Mouse (Mus musculus): Measurements from ENCODE around the gene Lmna.

Gene Lmna

DNA sequence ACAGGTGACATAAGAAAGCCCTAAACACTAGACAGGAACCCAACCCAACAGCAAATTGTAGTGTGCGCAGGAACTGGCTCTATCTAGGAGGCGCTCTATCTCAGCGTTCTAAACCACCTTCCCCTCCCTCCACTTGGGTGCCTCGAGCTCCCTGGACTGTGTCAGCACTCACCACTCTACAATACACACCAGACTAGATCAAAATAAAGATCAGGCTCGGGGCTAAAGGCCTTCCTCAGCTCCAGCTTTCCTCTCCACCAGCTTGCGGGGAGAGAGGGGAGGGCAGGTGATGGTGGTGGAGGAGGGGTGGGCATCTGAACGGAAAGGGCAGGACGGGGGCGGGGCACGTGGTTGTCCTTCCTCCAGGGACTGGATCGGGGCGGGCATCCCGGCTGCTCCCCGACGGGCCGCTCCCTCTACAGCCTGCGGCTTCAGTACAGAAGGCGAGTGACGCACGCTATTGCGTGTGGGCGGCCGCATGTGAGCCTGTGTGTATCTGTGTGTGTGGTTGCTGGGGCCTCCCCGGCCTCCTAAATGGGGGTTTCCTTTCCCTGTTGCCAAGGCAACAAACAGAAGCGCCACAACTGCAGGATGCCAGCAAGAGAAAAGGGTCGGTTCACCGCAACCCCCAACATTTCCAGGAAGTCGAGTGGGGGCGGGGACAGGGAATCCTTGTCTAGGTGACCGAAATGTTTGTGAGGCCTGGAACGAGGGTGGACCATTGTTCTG, at the start of gene Lmna:
Gene Lmna, minus strand, starts transcription at position 265 of the 729 bp plus-strand sequence.
- peak; percentile 72 to 78 for DNase-seq (ENCODE audit: low spot score in 2 of 2)

DNA sequence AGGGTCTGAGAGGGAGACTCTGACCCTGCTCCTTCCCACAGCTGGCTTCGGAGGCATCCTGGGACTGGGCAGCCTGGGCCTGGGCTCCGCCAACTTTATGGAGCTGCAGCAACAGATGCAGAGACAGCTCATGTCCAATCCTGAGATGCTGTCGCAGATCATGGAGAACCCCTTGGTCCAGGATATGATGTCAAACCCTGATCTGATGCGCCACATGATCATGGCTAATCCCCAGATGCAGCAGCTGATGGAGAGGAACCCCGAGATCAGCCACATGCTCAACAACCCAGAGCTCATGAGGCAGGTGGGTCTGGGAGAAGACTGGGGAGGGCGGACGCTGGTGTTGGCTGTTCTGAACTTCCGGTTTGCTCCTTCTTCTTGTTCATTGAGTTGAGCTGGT, 46.9 kb upstream of the Lmna start:
- no peak for DNase-seq (ENCODE audit: low spot score in 2 of 2)

DNA sequence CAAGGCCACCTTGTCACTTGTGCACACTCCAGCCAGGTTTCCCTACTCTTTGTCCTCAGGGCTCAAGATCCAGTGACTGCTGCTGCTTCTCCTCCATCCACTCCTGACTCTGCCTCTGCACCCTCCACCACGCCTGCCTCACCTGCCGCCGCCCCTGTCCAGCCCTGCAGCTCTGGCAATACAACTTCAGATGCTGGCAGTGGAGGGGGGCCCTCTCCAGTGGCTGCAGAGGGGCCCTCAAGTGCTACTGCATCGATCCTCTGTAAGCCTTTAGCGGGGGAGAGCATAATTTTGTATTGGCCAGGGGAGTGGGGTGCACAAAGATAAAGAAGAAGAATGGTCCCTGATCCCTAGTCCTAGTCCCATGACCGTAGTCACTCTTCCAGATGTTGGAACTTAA, 46.0 kb upstream of the Lmna start:
- DNase-seq (ENCODE audit: low spot score in 2 of 2) = no peak

DNA sequence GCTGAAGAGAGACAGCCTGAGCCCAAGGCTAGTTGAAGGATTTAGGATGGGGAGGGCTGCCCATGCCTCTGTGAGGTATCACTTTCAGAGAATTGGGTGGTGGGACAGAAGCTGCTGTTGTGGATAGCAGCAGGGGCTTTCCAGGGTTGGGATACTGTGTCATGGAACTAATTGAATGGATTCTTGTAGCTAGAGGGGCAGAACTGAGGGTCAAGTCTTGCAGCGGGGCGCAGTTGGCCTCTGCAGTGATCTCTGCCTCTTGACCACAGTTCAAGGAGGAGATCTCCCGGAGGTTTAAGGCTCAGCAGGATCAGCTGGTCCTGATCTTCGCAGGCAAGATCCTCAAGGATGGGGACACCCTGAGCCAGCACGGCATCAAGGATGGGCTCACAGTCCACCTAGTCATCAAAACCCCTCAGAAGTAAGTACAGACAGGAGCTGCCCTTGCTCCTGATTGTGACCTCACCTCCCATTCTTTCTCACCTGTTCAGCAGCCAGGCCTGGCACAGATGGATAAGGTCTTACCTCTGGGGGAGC, 45.4 kb upstream of the Lmna start:
- DNase-seq (ENCODE audit: low spot score in 2 of 2) = no peak

DNA sequence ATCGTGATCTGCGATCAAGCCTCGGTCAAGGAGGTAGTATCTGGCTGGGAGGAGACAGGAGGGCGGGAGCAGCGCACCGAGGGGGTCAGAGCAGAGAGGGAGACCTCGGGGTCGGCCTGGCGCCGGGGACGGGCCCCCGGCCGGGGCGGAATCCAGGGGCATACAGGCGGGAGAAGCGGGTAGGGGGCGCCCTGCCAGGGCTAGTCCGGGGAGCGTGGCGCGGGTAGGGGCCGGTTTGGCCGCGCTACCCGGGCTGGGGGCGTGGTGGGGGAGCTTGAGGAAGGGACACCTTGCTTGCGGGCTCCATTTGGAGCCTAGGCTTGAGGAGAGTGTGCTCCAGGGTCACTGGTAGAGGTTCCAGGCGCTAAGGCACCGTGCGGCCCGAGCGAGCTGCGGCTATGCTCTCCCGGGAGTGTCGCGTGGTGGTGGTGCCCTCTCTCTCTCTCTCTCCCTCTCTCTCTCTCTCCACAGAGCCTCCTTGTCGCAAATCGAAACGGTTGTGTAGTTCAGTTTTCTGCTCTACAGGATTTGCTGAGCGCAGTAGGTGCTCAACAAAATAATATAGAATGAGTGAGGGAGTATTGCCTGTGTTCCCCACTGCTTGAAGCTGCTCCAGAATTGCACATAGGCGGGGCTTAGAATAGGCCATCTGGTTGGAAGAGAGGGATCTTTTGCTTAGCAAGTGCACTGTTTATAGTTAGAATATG, 44.3 kb upstream of the Lmna start:
- peak; percentile 19 to 50 for DNase-seq (ENCODE audit: low spot score in 2 of 2)

DNA sequence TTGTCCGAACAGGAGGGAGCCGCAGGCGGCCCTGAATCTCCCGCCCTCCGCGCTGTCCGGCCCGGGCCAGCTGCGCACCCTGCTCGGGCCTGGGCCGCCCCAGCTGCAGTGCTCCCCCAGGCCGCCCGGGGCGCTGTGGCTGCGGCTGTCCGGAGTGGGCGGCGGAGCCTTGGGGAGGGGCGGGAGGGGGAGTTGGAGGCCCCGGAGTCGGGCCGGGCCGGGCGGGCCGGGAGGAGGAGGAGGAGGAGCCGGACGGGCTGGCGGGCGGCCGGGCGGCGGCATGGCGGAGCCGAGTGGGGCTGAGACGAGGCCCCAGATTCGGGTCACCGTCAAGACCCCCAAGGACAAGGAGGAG, 43.7 kb upstream of the Lmna start, which contains the start of gene Ubqln4:
Gene Ubqln4, plus strand, starts transcription at position 234 of the 355 bp plus-strand sequence.
- DNase-seq (ENCODE audit: low spot score in 2 of 2) = peak; percentile 72 to 81

DNA sequence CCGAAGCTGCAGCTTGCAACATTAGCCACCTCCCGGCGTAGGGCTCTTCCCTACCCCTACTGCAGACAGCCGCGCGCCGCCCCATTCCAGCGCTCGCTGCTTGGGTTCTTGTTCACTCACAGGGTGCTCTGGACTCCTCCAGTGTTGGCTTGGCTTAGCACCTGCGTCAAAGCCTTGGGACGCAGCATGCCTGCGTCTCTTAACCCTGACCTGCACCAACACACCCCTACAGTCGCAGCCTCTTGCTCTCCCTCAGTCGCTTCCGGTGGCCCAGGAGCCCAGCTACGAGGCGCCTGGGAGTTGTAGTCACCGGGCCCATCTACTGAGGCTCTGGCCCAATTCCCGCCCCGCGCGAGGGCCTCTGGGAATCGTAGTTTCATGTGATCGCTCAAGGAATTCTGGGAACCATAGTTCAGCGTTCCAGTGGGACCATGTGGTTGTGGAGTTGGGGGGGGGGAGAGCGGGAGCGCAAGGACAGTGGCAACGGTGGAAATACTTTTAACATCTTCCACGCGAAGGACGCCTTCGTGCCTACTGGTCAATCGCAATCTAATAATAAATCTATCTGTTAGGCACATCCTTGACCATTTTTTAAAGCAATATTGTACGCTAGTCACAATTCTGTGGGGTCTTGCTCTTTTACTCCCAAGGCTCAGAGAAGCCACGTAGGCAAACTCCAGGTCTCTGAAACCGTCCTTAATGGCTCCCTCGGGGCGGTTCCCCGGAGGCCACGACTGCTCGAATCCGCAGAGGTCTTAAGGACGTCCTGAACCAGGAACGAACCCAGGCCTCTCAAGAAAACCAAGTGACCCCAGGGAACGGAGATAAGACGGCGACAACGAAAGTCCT, 43.1 kb upstream of the Lmna start, which contains the start of gene Lamtor2:
Gene Lamtor2, minus strand, starts transcription at position 399 of the 849 bp plus-strand sequence.
- DNase-seq (ENCODE audit: low spot score in 2 of 2) = peak; percentile 95 to 96

DNA sequence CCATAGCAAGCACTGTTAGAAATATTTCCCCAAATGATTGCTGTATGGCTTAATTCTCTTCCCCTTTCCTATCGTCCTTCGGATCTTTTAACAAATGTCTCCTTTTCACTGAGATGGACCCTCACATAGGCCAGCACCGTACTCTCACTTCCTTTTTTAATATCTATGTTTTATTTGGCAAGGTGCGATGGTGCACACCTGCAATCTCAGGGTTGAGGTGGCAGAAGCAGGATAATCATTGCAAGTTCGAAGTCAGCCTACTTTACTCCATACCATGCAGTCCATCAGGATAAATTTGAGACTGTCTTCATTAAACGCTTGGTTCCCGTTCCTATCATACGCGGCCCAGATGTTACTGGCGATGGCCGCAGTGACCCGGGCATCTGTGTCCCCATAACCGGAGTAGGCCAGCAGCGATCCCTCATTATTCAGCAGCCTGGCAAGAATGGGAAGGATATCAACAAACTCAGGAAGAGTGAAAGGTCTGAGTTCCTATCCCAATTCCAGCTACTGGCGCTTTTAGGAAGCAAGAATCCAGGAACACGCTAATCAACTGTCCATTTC, 42.4 kb upstream of the Lmna start:
- no peak for DNase-seq (ENCODE audit: low spot score in 2 of 2)

DNA sequence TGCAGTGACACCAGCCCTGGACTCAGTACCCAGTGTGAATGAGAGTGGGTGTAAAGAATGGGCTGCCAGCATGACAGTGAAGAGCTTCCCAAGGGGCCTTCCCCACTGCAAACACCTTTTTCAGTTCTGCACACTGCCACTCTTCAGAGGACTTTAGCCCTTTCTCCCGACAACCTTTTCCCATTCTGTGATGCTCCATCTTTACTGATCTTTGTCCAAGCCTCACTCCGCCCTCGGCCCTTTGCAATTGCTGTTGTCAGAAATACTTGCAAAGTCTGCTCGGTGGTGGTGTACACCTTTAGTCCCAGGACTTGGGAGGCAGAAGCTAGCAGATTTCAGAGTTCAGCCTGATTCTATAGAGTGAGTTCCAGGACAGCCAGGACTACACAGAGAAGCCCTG, 41.8 kb upstream of the Lmna start:
- no peak for DNase-seq (ENCODE audit: low spot score in 2 of 2)

DNA sequence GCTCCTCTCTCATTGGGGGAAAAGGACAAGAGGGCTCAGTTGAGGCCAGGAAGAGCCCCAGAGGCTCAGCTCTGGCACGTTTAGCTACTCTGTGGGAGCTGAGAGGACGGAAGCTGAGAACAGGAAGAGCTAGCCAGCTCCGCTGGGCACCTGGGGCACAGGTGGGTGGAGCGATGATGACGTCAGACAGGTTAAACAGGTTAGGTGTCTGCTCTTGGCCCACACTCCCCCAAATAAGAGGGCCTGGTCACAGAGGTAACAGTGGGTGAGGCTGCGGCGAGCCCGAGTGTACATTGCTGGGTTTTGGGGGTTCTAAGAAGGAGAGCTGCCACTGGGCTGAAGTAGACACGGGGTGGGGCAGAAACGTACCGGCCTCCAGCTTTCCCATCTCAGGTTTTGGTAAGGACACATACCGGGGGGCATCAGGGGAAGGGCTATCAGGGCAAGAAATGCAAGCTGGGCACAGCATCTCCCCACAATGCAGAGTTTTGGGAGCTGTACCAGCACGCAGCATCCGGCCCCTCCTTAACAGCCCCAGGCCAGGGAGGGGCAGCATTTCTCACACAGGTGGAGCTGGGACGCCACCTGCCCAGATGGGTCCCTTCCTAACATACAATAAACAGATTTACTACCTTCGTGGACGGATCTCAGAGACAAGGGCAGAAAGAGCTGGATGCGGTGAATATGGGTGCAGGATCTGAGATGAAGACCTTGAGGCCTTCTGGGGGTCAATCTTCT, 38.6 kb upstream of the Lmna start, which contains the start of gene Rab25:
Gene Rab25, minus strand, starts transcription at position 121 of the 738 bp plus-strand sequence.
- DNase-seq (ENCODE audit: low spot score in 2 of 2) = no peak

DNA sequence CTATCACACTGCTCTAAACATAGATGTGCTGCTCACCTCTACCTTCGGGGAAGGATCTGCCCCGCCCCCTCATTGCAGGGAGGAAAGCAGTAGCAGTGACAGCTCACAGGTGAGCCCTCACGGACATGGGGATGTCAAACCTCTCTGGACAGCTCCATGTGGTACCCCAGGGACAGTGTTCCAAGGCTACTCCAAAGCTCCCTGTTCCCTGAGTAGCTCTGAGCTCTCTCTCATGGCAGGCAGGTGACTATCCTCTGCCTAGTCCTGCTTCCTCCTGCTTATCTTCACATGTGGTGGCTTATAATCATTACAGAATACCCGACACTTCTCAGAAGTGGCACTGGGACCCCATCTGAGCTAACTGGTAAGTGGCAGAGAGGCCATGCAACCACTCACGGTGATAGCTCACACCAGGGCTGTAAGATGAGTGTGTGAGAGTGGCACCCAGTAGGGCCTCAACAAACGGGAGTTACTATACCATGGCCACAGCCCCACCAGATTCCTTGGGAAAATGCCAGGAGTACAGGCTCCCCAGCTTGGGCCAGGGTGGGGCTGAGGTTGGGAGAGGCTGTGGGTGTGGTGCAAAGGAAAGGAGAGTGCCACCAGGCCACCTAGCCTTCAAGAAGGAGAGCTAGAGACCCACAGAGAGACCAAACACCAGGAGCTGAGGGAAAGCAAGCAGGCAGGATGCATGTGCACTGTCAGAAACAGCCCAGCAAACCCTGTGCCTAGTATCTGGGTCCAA, 37.1 kb upstream of the Lmna start:
- DNase-seq (ENCODE audit: low spot score in 2 of 2) = no peak

DNA sequence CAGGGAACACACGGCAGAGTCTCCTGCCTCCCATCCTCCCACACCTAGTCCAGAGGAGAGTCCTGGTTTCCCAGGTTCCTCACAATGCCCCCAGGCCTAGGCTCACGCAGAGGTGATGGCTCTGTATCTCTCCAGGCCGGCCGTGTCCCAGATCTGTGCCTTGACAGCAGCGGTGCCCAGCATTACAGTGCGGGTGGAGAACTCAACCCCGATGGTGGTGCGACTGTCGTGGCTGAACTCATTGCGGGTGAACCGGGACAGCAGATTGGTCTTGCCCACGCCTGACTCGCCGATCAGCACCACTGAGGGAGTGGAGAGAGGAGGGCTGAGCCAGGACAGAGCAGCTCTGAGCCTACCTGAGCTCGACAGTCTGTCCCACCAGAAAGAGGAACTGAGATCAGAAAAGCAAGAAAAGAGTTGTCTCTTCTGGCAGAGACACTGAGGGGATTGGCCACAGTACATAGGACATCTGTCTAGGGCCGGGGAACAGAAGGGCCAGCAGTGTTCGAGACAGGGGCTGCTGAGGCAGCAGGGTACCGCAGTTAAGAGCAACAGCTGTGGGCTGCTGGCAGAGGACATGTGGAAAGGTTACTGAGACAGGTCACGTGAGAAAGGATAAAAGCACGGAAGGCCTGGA, 35.3 kb upstream of the Lmna start:
- no peak for DNase-seq (ENCODE audit: low spot score in 2 of 2)

DNA sequence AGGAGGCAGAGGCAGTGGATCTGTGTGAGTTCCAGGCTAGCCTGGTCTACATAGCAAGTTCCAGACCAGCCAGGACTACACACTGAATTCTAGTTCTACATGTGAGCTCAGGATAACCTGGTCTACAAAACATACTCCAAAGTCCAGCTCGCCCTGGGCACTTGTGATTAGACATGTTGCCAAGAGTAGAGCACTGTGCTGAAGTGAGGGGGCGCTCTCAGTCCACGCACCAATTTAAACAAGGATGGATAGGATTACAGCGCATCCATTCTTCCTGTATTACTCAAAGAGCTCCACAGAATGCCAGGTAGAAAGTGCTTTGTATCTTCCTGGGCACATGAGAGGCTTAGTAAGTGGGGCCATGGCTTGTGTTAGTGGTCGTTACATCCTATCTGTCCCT, 34.8 kb upstream of the Lmna start:
- DNase-seq (ENCODE audit: low spot score in 2 of 2) = no peak

DNA sequence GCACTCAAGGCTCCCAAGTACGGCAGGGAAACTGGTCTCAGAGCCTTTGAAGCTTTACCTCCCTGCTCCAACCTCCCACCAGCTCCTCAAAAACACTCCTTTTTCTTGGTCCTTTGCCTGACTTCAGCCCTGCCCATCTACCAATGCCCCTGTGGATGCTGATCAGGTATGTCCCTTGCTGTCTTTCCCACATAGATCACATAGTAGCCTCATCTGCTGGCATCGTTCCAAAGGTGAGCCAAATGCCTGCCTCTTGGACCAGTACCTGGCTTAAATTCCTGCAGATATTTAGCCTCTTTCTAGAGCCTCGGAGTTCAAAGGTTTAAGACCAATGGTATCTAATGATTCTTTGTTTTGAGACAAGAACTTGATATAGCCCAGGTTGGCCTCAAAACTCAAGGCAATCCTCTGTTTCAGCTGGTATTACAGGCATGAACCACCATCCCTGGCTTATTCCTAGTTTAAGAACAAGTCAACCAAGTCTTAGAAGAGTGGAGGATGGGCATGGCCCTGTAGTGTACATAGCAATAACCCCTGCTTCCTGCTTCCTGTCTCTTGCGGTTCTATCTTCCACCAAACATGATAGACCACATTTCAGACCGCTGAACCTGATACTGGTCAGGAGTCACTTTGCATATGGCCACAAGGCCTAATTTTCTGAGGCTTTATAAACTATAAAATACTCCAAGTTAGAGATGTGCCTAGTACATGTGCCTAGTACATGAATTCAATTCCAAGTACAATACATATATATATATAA, 34.1 kb upstream of the Lmna start:
- no peak for DNase-seq (ENCODE audit: low spot score in 2 of 2)

DNA sequence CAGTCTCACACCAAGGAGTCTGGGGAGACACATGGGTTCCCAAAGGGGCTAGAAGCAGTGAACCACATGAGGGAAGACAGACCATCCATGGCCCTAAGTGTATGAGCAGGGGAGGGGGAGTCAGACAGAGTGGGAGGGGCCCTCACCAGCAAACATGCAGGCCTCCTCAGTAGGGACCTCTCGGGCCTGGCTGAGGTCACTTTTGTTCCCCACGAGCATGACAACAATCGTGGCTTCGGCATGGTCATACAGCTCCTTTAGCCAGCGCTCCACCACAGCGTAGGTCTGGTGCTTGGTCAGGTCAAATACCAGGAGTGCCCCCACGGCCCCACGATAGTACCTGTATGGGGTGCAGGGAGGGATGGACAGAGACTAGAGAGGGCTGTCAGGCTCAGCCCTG, 33.4 kb upstream of the Lmna start:
- no peak for DNase-seq (ENCODE audit: low spot score in 2 of 2)

DNA sequence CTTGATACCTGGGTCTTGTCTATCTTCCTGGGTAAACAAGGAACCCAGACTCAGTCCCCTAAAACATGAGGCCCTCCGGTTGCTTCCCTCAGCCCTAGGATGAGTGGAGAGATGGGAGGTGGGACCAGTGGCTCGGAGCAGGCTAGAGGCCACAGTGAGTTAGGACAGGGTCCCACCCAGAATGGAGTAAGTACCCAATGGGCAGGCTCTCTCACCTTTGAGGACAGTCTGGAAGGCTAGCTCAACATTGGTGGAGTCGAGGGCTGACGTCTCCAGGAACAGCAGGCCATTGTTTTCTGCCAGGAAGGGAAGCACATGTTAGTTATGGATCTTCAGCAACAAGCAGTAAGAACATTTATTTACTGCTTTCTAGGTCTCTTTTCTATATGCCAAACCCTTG, 32.7 kb upstream of the Lmna start:
- DNase-seq (ENCODE audit: low spot score in 2 of 2) = no peak

DNA sequence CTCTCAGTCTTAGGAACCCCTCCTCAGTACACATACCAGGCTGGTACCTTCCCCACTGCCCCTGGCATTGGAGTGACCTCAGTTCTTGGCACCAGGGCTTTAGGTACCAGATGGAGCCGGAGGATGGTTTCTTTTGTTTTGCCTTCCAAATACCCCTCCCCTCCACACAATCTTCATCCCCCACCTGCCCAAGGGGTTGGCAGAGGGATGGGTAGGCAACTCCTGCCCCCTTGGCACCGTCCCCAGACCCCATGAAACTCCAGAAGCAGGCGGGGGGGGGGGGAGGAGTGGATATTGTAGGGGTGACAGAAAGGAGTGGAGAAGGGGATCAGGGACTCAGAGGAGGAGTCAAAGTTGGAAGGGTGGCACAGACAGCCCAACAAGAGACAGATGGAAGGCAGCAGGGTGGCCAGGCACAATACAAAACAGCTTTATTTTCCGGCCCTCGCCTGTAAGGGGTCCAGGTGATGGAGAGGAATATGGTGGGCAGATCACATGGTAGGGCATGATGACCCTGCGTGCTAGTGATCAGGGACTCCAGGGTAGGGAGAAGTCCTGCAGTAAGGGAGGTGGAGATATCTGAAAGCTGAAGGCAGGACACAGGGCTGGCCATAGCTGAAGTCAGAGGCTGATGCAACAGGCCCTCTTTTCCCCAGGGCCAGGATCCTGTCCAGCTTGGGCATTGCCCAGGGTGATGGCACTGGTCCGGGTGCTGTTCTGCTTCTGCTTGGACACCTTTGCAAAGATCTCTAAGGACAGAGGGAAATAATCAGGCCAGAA, 32.1 kb upstream of the Lmna start:
- DNase-seq (ENCODE audit: low spot score in 2 of 2) = no peak

DNA sequence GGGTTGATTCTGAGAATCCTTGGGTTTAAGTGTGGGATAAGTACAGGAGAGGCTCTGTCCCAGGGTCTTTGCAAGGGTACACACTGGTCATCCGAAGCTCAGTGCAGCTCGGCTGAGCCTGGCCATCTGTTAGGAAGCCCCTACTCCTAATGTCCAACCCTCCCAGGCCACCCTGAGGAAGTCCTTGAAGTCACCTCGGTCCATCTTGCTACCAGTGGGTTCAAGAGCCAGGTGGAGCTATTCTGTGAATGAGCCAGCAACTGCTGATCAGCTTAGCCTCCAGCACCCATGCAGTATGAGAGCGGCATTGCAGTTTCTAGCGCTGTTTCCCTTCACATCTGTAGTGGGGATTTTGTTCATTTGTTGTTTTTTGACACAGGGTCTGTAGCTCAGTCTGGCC, 30.3 kb upstream of the Lmna start:
- DNase-seq (ENCODE audit: low spot score in 2 of 2) = no peak

Measured in frontal cortex, postnatal 25 days (tissue).